Mouse (Mus musculus) kidney, adult 11 months (tissue): ENCODE data around the gene Tbc1d32.
"Not testable (repeated sequence)": the region's sequence is repeated elsewhere in the genome, so short reads cannot be mapped to it uniquely, and the experiment has no call there.

Source experiments
- DNase-seq: peaks from one replicate; pipeline ENCODE4 v3.0.0; 2022

Gene Tbc1d32

DNA sequence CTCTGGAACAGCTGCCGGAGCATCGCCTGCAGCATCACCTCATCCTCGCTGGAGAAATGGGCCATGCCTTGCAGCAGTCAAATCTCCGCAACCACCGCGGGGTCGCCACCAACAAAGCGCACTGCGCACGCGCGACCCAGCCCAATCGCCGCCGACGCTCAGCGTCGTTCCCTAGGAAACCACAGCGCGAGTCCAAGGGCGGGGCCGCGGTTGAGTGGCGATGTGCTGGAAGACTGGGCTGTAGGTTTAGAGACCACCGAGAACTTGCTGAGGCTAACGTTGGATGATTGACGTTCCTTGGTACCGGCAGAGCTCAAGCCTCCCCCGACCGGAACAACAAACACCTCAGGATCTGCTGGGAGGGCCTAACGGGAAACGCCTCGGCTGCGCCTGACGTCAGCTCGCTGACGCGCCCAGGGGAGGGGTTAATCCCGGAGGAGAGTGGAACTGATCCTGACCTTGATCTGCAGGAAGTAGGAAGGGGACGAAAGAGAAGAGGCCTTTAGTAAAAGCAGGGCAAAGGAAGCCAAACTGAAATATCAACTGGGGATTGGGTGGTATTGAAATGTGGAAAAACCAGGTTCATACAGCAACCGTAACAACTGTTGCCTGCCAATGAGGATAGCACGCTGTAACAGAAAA, at the start of gene Tbc1d32:
Tbc1d32 (minus strand) TSS at position 122 of the 642 bp plus-strand sequence.
- DNase-seq = peak; percentile 87

DNA sequence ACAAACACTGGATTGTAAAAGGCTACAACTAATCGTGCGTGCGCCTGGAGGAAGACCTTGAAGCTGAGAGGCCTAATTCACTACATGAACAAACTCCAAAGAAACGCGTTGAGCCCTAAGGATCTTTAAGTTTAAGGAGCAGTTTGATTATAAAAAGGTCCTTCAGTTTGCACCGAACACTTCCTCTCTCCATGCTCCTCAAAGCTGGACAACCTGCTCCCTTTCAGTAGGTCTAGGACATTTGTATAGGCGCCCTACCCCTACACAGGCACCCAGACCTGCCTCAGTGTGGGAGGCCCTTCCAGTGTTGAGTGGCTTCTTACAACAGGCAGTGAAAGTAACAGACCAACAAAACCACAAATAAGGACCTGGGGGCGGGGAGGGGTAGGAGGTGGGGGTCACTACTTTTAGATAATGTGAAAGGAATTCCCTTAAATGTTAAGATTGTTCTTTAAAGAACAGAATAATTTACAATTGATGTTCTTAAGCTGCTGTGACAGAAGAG, 666 bp downstream of the Tbc1d32 start:
- DNase-seq = no peak

GRCm38 (mm10) chr10:56215797-56216196, 12.7 kb downstream of the Tbc1d32 start:
- no peak for DNase-seq

GRCm38 (mm10) chr10:56210343-56210742, 18.1 kb downstream of the Tbc1d32 start:
- DNase-seq = no peak

DNA sequence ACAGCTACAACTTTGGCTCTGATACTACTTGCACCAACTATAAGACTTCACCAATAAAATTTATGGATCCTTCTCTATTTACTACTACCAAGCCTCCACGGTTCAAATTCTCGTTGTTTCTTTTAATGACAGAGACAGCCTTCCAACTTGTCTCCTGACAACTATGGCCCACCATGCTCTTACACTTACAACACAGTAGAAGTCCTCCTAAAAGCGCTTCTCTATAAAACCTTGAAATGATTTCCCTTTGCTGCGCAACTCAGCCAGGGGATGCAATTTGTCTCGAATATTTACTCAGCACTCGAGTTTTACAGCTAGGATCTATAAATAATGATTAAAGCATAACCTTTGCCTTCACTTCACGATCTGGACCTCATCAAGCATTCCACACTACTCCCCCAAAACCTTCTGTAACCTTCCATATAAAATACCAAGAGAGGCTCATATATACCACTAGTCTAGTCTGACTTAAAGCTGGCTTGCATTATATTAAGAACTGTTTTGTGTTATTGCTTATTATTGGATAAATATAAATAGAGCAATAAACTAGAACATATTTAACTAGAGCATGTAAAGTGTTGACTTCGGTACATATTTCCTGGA, 21.6 kb downstream of the Tbc1d32 start:
- no peak for DNase-seq

- no peak for DNase-seq
Measured at GRCm38 (mm10) chr10:56204348-56204747, 24.1 kb downstream of the Tbc1d32 start.

GRCm38 (mm10) chr10:56199902-56200301, 28.6 kb downstream of the Tbc1d32 start:
- no peak for DNase-seq

- DNase-seq = no peak
Measured at GRCm38 (mm10) chr10:56198691-56199090, 29.8 kb downstream of the Tbc1d32 start.

- no peak for DNase-seq
Measured at GRCm38 (mm10) chr10:56194310-56194709, 34.2 kb downstream of the Tbc1d32 start.

DNA sequence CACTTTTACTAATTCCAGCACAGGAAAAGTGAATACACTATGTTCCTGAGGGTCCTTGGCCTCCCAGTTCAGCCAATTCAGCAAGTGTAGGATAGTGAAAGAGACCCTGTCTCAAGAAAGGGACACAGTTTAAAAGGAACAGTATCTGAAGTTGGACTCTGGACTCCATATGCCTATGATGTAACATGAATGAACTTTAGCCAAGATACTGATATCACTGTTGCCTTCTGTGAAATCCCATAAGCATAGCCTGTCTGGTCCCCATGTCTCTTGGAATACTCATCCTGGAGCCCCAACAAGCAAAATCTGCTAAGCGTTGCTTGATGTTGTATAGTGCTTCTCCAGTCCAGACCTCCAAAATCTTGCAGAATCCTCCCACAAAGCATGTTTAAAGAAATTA, 46.8 kb downstream of the Tbc1d32 start:
- no peak for DNase-seq

GRCm38 (mm10) chr10:56173184-56173583, 55.3 kb downstream of the Tbc1d32 start:
- no peak for DNase-seq

DNA sequence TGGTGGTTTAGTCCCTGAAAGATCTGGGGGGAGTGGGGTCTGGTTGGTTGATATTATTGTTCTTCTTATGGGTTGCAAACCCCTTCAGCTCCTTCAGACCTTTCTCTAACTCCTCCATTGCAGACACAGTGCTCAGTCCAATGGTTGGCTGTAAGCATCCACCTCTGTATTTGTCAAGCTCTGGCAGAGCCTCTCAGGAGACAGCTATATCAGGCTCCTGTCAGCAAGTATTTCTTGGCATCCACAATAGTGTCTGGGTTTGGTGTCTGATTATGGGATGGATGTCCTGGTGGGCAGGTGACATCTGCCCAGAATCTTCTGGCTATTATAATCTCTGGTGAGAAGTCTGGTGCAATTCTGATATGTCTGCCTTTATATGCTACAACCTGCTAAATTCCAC, 60.8 kb downstream of the Tbc1d32 start:
- DNase-seq = not testable (repeated sequence)

GRCm38 (mm10) chr10:56165758-56166157, 62.7 kb downstream of the Tbc1d32 start:
- no peak for DNase-seq

GRCm38 (mm10) chr10:56164411-56164810, 64.1 kb downstream of the Tbc1d32 start:
- DNase-seq = peak; percentile 4

GRCm38 (mm10) chr10:56158748-56159147, 69.7 kb downstream of the Tbc1d32 start:
- no peak for DNase-seq

- no peak for DNase-seq
Measured at GRCm38 (mm10) chr10:56158207-56158606, 70.3 kb downstream of the Tbc1d32 start.

DNA sequence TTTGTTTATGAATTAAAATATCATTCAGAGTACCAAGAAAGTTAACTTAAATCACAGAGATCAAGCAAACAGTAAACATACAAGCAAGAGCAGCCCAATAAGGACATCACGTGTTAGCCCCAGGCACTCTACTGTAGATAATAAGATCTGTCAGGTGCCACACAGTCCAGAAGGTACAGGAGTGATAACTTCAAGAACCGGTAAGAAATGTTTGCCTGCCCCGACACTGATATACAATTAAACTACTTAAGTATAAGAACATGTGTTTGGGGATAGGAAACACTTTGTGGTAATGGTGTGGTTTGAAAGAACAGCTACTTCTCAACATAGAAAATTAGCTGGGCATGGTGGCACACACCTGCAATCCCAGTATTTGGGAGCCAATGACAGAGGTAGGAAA, 71.5 kb downstream of the Tbc1d32 start:
- DNase-seq = no peak

DNA sequence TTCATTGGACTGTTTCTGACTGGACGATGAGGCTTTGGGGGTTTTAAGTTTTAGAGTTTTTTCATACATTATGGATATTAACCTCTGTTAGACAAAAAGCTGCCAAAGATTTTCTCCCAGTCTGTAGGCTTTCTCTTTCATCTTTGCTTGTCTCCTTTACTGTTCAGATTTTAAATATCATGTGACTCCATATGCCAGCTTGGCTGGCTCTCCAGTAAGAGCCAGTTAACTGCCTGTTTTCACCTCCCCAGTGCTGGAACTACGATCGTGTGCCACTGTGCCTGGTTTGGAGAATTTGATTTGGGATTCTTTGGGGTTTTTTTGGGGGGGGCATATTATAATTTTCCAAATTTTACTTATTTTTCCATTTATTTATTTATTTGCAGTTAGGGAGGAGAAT, 79.6 kb downstream of the Tbc1d32 start:
- no peak for DNase-seq

GRCm38 (mm10) chr10:56137191-56137590, 91.3 kb downstream of the Tbc1d32 start:
- DNase-seq = no peak

DNA sequence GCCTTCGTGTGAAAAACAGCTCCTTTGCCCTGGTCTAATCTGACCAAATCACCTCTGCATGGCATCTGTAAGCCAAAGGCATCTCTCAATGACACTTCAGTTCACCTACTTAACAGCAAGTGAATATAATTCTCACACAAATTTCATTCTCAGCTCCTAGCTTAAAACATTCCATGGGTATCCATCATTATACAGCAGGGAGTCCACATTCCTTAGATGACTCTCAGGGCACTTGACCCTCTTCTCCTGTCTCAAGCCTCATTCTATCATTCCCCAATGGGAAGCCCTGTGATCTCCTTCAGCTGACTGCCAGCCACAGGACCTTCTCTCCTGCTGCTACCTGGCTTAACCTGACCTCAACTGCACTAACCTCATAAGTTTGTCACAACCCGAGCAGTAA, 98.8 kb downstream of the Tbc1d32 start:
- no peak for DNase-seq

GRCm38 (mm10) chr10:56126972-56127371, 101.5 kb downstream of the Tbc1d32 start:
- no peak for DNase-seq

GRCm38 (mm10) chr10:56115636-56116180, 112.8 kb downstream of the Tbc1d32 start:
- DNase-seq = no peak

DNA sequence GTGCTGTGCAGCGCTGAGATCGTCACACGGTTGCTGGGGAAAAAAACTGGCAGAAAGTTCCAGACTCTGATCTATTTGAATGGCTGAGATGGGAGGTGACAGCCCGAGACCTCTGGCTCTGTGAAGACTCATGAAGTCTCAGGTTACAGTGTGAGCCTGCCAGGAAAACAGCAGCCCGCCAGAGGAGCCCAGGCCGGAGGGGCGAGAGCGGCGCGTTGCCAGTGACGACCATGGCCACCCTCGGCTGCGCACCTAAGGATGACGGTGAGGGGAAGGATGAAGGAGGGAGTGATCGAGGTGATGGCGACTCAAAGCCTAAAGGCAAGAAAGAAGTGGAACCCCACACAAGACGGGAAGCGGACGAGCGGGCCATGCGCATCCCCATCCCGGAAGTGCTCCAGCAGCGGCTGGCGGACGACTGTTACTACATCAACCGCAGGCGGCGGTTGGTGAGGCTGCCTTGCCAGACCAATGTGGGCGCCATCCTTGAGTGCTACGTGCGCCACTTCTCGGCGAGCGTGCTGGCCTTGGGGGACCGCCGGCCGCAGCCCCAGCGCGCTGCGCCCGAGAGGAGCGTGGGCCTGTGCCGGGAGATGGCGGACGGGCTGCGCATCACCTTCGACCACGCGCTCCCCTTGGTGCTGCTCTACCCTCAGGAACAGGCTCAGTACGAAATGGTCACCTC, 113.4 kb downstream of the Tbc1d32 start:
- DNase-seq = peak; percentile 15

DNA sequence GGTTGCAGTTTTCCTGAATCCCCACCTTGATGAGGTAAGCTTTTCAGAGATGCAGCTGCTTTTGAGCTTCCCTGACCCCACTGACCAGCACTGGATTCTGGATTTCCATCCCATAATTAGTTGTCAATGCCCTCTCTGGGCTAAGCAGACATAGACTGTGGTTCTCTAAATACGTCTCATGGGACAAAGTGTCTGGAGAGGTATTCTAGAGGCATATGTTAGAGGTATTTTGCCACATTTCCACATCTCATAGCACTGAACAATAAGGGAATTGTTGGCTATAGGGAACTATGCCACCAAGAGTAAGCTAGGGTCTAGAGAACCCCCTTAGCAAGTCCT, 121.5 kb downstream of the Tbc1d32 start:
- DNase-seq = no peak
